Mouse (Mus musculus): ENCODE data around the gene Ugt1a8. TPM values are rescaled to one million over a fixed set of nuclear protein-coding genes. Genes with fewer than 3 reads are reported as not detected.

Gene Ugt1a8
- polyA plus RNA-seq, 1 experiment: not detected

DNA sequence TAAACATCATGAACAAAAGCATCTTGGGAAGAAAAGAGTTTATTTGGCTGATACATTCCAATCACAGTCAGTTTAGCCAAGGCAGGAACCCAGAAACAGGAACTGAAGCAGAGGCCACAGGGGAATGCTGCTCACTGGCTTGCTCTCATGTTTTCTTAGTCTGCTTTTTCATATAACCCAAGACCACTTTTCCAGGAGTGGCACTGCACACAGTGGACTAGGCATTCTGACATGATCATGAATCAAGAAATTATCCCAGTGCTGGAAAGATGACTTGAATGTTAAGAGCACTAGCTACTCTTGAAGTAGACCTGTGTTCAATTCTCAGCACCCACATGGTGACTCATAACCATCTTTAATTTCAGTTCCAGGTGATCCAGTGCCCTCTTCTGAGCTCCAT is 138.1 kb downstream of the Ugt1a8 start:
- no peak overlapping the region for H3K27ac ChIP-seq (ENCODE audit: insufficient read depth, low read depth, low read length)
- H3K4me1 ChIP-seq (ENCODE audit: control insufficient read depth, insufficient read depth, low read length): no peaks in the 10 kb centered on the region
- no peak overlapping the region for H3K4me3 ChIP-seq (ENCODE audit: insufficient read depth, low read depth, low read length)
- TF ChIP-seq POLR2A (IDR thresholded peaks at IDR 0.05; ENCODE audit: insufficient read depth, low read depth, low read length) (no peak), CTCF (IDR thresholded peaks at IDR 0.05; ENCODE audit: insufficient read depth, low read depth, low read length) (no peak)

- Histone ChIP-seq H3K4me1 (ENCODE audit: control insufficient read depth, insufficient read depth, low read length) (no peaks in the 10 kb centered on the region), H3K27ac (ENCODE audit: insufficient read depth, low read depth, low read length) (no peak within 1 kb of the TSS), H3K4me3 (ENCODE audit: insufficient read depth, low read depth, low read length) (no peak within 1 kb of the TSS)
- WGBS: 50% methylated on average over 5 of the region's 5 CpGs
- TF ChIP-seq POLR2A (IDR thresholded peaks at IDR 0.05; ENCODE audit: insufficient read depth, low read depth, low read length) (no peak), CTCF (IDR thresholded peaks at IDR 0.05; ENCODE audit: insufficient read depth, low read depth, low read length) (no peak)
Observed at GRCm38 (mm10) chr1:88226670-88227379, 139.2 kb downstream of the Ugt1a8 start, which contains the start of gene Mroh2a. Gene Mroh2a (plus strand): TSS chr1:88226986.

DNA sequence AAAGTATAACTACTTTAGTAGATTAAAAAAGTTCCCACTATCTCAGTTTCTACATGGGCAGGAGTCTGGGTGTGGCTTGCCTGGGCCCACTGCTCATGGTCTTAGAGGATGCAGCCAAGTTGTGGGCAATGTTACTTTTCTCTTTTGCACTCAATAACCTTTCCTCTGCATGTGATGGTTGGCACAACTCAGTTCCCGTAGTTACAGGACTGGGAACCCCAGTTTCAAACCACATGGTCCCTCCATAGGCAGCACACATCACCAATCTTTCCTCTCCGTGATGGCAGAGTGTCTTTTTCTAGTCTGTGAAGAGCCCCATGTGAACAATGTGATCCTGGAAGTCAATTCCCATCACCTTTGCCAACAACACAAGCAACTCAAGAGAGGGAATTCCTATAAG is 139.9 kb downstream of the Ugt1a8 start:
- no peak for TF ChIP-seq POLR2A (IDR thresholded peaks at IDR 0.05; ENCODE audit: insufficient read depth, low read depth, low read length)
- TF ChIP-seq CTCF (IDR thresholded peaks at IDR 0.05; ENCODE audit: insufficient read depth, low read depth, low read length): no peak
- H3K4me3 ChIP-seq (ENCODE audit: insufficient read depth, low read depth, low read length): no peak overlapping the region
- no peak overlapping the region for H3K27ac ChIP-seq (ENCODE audit: insufficient read depth, low read depth, low read length)
- no peaks in the 10 kb centered on the region for H3K4me1 ChIP-seq (ENCODE audit: control insufficient read depth, insufficient read depth, low read length)
- WGBS: 63% methylated on average over 2 of the region's 2 CpGs

- no peak for TF ChIP-seq POLR2A (IDR thresholded peaks at IDR 0.05; ENCODE audit: insufficient read depth, low read depth, low read length)
- TF ChIP-seq CTCF (IDR thresholded peaks at IDR 0.05; ENCODE audit: insufficient read depth, low read depth, low read length): no peak
- Histone ChIP-seq H3K4me3 (ENCODE audit: insufficient read depth, low read depth, low read length) (no peak overlapping the region), H3K4me1 (ENCODE audit: control insufficient read depth, insufficient read depth, low read length) (no peaks in the 10 kb centered on the region), H3K27ac (ENCODE audit: insufficient read depth, low read depth, low read length) (no peak overlapping the region)
- 74% methylated on average over 7 of the region's 7 CpGs for WGBS
Observed at GRCm38 (mm10) chr1:88228121-88228520, 140.5 kb downstream of the Ugt1a8 start.

DNA sequence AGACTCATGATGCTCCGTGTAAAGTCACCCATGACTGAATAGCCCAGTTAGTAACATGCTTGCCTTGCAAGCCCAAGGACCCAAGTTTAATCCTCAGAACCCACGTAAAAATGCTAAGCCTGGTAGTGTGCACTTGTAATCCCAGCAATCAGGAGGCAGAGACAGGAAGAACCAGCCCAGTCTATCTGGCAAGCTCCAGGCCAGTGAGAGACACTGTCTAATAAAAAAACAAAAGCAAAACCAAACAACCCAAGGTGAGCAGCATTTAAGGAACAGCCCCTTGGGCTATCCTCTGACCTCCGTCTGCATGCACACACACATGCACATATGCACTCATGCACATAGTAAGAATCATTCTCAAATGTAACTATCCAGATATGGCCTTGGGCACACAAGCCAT is 142.0 kb downstream of the Ugt1a8 start:
- WGBS: 80% methylated on average over 3 of the region's 3 CpGs
- Histone ChIP-seq H3K4me1 (ENCODE audit: control insufficient read depth, insufficient read depth, low read length) (no peaks in the 10 kb centered on the region), H3K4me3 (ENCODE audit: insufficient read depth, low read depth, low read length) (no peak overlapping the region), H3K27ac (ENCODE audit: insufficient read depth, low read depth, low read length) (no peak overlapping the region)
- TF ChIP-seq POLR2A (IDR thresholded peaks at IDR 0.05; ENCODE audit: insufficient read depth, low read depth, low read length): no peak
- no peak for TF ChIP-seq CTCF (IDR thresholded peaks at IDR 0.05; ENCODE audit: insufficient read depth, low read depth, low read length)

DNA sequence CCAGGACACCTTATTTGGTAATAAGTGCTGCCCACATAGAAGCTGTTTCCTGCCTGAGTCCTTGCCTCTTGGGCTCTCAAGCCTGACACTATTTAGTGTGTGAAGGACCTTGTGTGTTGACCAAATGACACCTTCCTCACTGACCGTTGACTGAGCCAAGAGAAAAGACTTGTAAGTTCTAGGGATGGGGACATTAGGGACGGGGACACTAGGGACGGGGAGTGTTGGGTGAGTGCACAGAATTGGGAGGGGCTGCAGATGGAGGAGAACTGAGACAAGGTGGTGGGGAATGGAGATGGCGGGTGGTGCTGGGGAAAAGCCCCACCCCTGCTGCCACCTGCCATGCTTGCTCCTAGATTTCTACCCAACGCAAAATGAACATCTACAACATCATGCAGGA is 142.4 kb downstream of the Ugt1a8 start:
- H3K4me1 ChIP-seq (ENCODE audit: control insufficient read depth, insufficient read depth, low read length): no peaks in the 10 kb centered on the region
- no peak overlapping the region for H3K27ac ChIP-seq (ENCODE audit: insufficient read depth, low read depth, low read length)
- WGBS: 86% methylated on average over 5 of the region's 5 CpGs
- no peak for TF ChIP-seq POLR2A (IDR thresholded peaks at IDR 0.05; ENCODE audit: insufficient read depth, low read depth, low read length)
- TF ChIP-seq CTCF (IDR thresholded peaks at IDR 0.05; ENCODE audit: insufficient read depth, low read depth, low read length): no peak
- H3K4me3 ChIP-seq (ENCODE audit: insufficient read depth, low read depth, low read length): no peak overlapping the region

GRCm38 (mm10) chr1:88230421-88230820 is 142.8 kb downstream of the Ugt1a8 start:
- TF ChIP-seq POLR2A (IDR thresholded peaks at IDR 0.05; ENCODE audit: insufficient read depth, low read depth, low read length): no peak
- no peak for TF ChIP-seq CTCF (IDR thresholded peaks at IDR 0.05; ENCODE audit: insufficient read depth, low read depth, low read length)
- no peaks in the 10 kb centered on the region for H3K4me1 ChIP-seq (ENCODE audit: control insufficient read depth, insufficient read depth, low read length)
- WGBS: 74% methylated on average over 7 of the region's 7 CpGs
- H3K27ac ChIP-seq (ENCODE audit: insufficient read depth, low read depth, low read length): no peak overlapping the region
- no peak overlapping the region for H3K4me3 ChIP-seq (ENCODE audit: insufficient read depth, low read depth, low read length)

DNA sequence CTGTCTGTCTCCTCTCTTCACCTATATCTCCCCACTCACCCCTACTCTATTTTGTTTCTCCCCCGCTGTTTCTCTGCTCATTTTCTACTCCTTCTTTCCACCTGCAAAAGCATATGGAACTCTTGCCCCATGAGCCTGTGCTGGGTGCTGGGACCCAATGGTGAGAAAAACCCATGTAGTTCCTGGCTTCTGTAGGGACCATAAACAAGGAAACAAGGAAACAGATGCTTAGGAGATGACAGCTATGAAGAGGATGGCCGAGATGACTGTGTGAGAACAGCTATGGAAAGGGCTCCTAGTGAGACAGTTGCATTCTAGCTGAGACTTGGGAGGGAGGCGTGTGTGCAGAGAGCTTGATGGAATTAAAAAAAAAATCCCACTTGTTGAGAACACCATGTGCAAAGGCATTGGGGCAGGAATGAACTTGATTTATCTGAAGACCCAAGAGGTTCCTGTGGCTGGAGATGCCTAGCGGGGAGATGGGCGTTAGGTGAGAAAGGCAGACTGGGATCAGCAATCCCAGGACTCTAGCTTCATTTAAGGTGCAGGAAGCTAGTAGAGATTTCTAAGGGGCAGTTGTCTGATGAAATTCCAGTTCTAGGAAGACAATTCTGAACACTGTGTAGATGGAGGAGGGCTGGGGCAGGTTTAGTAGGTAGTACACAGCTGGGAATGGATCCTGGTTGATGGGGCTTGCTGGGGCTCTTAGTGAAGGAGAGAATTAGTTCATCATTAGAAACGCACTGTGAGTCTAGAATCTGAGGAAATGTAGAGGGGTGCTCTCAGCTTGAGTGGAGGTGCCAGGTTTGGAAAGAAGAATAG is 143.6 kb downstream of the Ugt1a8 start:
- TF ChIP-seq CTCF (IDR thresholded peaks at IDR 0.05; ENCODE audit: insufficient read depth, low read depth, low read length) (no peak), POLR2A (IDR thresholded peaks at IDR 0.05; ENCODE audit: insufficient read depth, low read depth, low read length) (no peak)
- 77% methylated on average over 6 of the region's 6 CpGs for WGBS

GRCm38 (mm10) chr1:88231803-88232499 is 144.3 kb downstream of the Ugt1a8 start:
- 64% methylated on average over 7 of the region's 7 CpGs for WGBS
- no peak overlapping the region for H3K27ac ChIP-seq (ENCODE audit: insufficient read depth, low read depth, low read length)
- no peaks in the 10 kb centered on the region for H3K4me1 ChIP-seq (ENCODE audit: control insufficient read depth, insufficient read depth, low read length)
- H3K4me3 ChIP-seq (ENCODE audit: insufficient read depth, low read depth, low read length): no peak overlapping the region
- no peak for TF ChIP-seq CTCF (IDR thresholded peaks at IDR 0.05; ENCODE audit: insufficient read depth, low read depth, low read length)
- no peak for TF ChIP-seq POLR2A (IDR thresholded peaks at IDR 0.05; ENCODE audit: insufficient read depth, low read depth, low read length)

More for the DNA sequence above, 143.6 kb downstream of the Ugt1a8 start:
- H3K4me1 ChIP-seq (ENCODE audit: control insufficient read depth, insufficient read depth, low read length): no peaks in the 10 kb centered on the region
- no peak overlapping the region for H3K4me3 ChIP-seq (ENCODE audit: insufficient read depth, low read depth, low read length)
- no peak overlapping the region for H3K27ac ChIP-seq (ENCODE audit: insufficient read depth, low read depth, low read length)

Data from olfactory bulb, adult 2 months (tissue).